Mouse (Mus musculus) embryonic facial prominence, embryonic 12.5 days (tissue): ENCODE measurements at regions not wholly inside any gene's neighbourhood (a gene's known extent, or its start where the extent isn't known, plus 50 kb on each side); places are given as distances from the start of the nearest gene placed in this dataset.

Experiments
- ATAC-seq: fragments of 200-750 bp; cut with Nextera tagmentation; 2 replicates; pipeline ENCODE4 v1.8.0; 2017; ENCODE audit not compliant: insufficient number of reproducible peaks, insufficient read depth, low FRiP score, low TSS enrichment
- H3K27ac ChIP-seq: fragments of 300-500 bp; sonication (generic); 2 replicates; pipeline ENCODE4 v1.5.1; 2016; ENCODE audit warnings: mild to moderate bottlenecking
- H3K27me3 ChIP-seq: fragments of 300-500 bp; sonication (generic); 2 replicates; pipeline ENCODE4 v1.6.1; 2016; ENCODE audit warnings: mild to moderate bottlenecking, moderate library complexity
- H3K36me3 ChIP-seq: fragments of 300-500 bp; sonication (generic); 2 replicates; pipeline ENCODE4 v1.6.1; 2016; ENCODE audit warnings: mild to moderate bottlenecking
- H3K4me1 ChIP-seq: fragments of 300-500 bp; sonication (generic); 2 replicates; pipeline ENCODE4 v1.6.1; 2016
- H3K4me2 ChIP-seq: fragments of 300-500 bp; sonication (generic); replicated peaks from 2 replicates; pipeline ENCODE4 v1.6.1; 2016; ENCODE audit warnings: mild to moderate bottlenecking, moderate library complexity
- H3K4me3 ChIP-seq: fragments of 300-500 bp; sonication (generic); 2 replicates; pipeline ENCODE4 v1.5.1; 2016; ENCODE audit warnings: mild to moderate bottlenecking
- H3K9ac ChIP-seq: fragments of 300-500 bp; sonication (generic); 2 replicates; pipeline ENCODE4 v1.6.1; 2016; ENCODE audit warnings: mild to moderate bottlenecking, moderate library complexity
- H3K9me3 ChIP-seq: fragments of 300-500 bp; sonication (generic); 2 replicates; pipeline ENCODE4 v1.6.1; 2016; ENCODE audit warnings: mild to moderate bottlenecking, moderate library complexity
- WGBS: fragments of 180-500 bp; shearing (Covaris S2); methylation state at CpG from one replicate; pipeline ENCODE4 v1.1.7; 2016; 5-methylcytosine and 5-hydroxymethylcytosine counted together

DNA sequence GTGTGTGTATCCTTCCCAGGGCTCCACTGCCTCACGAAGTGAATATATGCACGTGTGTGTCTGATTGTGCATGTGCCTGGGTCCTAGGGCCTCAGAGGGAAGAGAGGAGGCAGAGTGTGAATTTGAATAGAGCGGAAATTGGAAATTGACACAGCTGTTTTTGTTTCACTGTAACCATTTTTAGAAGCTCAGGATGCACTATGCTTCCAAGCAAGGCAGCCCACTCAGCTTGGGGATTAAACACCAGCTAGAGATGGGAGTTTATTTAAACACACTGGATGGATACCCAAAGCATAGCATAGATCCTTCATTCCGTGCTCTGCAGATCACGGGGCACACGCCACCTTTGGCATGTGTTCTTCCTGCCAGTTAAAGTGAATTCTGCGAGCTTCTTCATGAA lies 306.2 kb downstream of the Elavl2 start:
- no peak for ATAC-seq
- WGBS: 83% methylated on average over 7 of the region's 7 CpGs

DNA sequence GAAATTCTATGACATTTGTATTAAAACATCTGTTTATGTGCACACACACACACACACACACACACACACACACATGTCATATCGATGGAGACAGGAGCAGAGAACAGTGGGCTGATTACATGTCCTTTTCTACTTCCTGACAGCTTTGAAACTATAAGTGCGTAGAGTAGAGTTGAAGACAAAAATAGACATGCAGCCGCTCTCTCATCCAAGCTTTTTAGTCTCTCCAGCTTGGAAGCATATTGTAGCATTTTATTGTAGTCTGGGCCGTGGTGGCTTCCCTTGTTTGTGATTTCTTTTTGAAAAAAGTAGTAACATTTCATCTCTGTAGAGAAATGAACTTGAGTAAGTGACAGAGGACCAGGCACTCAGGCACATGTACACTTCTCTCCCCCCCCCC lies 306.7 kb downstream of the Elavl2 start:
- Histone ChIP-seq H3K27me3 (no peaks in the 10 kb centered on the region), H3K9ac (no peak overlapping the region), H3K4me1 (no peaks in the 10 kb centered on the region), H3K27ac (no peak overlapping the region), H3K4me3 (no peak overlapping the region), H3K36me3 (no peaks in the 10 kb centered on the region), H3K4me2 (no peak overlapping the region), H3K9me3 (no peaks in the 10 kb centered on the region)
- WGBS: 87% methylated on average over 4 of the region's 4 CpGs
- ATAC-seq: no peak

More for the DNA sequence above, 306.2 kb downstream of the Elavl2 start:
- Histone ChIP-seq H3K9ac (no peak overlapping the region), H3K27ac (no peak overlapping the region), H3K4me3 (no peak overlapping the region), H3K4me1 (no peaks in the 10 kb centered on the region), H3K36me3 (no peaks in the 10 kb centered on the region), H3K4me2 (no peak overlapping the region), H3K27me3 (no peaks in the 10 kb centered on the region), H3K9me3 (no peaks in the 10 kb centered on the region)

- no peak overlapping the region for H3K4me3 ChIP-seq
- no peak overlapping the region for H3K27ac ChIP-seq
- no peaks in the 10 kb centered on the region for H3K27me3 ChIP-seq
- WGBS: 68% methylated on average over 8 of the region's 8 CpGs
- no peak for ATAC-seq
- H3K4me1 ChIP-seq: no peaks in the 10 kb centered on the region
- H3K36me3 ChIP-seq: no peaks in the 10 kb centered on the region
- no peak overlapping the region for H3K4me2 ChIP-seq
- no peaks in the 10 kb centered on the region for H3K9me3 ChIP-seq
- no peak overlapping the region for H3K9ac ChIP-seq
Observed at GRCm38 (mm10) chr4:91092323-91092722, 308.3 kb downstream of the Elavl2 start.

DNA sequence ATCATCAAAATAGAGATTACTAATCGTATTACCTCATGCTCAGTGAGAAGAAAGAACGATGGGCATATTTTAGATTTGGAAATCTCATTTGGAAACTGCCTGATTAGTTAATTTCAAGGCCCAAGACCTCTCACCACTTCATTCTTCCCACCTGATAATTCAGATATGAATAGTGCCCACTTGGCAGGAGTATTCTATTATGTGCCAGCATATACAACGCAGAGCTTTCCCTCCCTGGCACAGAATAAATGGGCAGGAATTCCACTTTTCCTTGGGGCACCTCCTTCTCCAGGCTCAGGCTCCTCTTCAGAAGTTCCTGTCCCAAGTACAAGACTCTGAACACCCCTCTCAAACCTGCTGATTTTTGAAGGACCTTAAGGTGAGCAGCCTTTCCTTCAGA lies 308.7 kb downstream of the Elavl2 start:
- Histone ChIP-seq H3K27ac (no peak overlapping the region), H3K36me3 (no peaks in the 10 kb centered on the region), H3K4me2 (no peak overlapping the region), H3K27me3 (no peaks in the 10 kb centered on the region), H3K9me3 (no peaks in the 10 kb centered on the region), H3K9ac (no peak overlapping the region), H3K4me1 (no peaks in the 10 kb centered on the region), H3K4me3 (no peak overlapping the region)
- whole genome bisulfite sequencing: 93% methylated on average over 3 of the region's 3 CpGs
- ATAC-seq: no peak

DNA sequence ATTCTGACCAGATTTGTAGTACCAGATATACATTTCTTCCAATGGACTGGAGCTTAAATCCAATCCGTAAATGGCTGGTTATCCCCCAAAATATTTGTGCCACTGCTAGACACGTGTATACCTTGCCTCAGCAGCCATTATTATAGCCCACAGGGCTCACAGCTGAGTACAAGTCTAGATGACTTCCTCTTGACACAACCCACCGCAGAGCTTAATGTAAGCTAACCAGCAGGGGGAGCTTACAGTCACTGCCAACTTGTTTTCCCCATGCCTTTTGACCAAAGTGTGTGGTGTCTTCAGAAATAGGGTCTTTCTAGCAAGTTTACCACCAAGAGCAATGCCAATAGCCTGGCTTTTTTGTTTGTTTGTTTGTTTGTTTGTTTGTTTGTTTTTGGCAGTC lies 316.6 kb downstream of the Elavl2 start:
- H3K27me3 ChIP-seq: no peaks in the 10 kb centered on the region
- H3K4me2 ChIP-seq: no peak overlapping the region
- no peaks in the 10 kb centered on the region for H3K9me3 ChIP-seq
- 60% methylated on average over 3 of the region's 3 CpGs for WGBS
- H3K36me3 ChIP-seq: no peaks in the 10 kb centered on the region
- H3K9ac ChIP-seq: no peak overlapping the region
- H3K4me3 ChIP-seq: no peak overlapping the region
- H3K27ac ChIP-seq: no peak overlapping the region
- H3K4me1 ChIP-seq: peaks cover 4% of the 10 kb centered on the region; the same call in 1 of the 2 replicates
- no peak for ATAC-seq

DNA sequence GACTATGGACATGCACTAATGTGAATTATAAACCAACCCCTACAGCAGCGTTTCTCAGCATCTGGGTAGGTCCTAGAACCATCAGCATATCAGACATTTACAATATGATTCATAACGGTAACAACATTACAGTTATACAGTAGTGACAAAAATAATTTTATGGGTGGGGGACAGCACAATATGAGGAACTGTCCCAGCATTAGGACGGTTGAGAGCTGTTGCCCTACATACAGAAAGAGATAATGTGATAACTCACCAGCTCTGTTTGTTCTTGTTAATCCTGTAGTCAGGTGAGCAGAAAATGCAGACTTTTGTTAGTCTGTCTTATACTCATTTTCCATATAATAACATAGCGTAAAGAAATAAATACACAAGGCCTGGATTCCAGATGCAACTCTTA lies 319.1 kb downstream of the Elavl2 start:
- Histone ChIP-seq H3K4me1 (peaks cover 4% of the 10 kb centered on the region; the same call in 1 of the 2 replicates), H3K36me3 (no peaks in the 10 kb centered on the region), H3K9ac (no peak overlapping the region), H3K27me3 (no peaks in the 10 kb centered on the region), H3K4me3 (no peak overlapping the region), H3K27ac (no peak overlapping the region), H3K9me3 (no peaks in the 10 kb centered on the region), H3K4me2 (no peak overlapping the region)
- WGBS: 84% methylated on average over 4 of the region's 4 CpGs
- ATAC-seq: no peak

GRCm38 (mm10) chr4:91080620-91081441 lies 319.8 kb downstream of the Elavl2 start:
- no peak overlapping the region for H3K4me3 ChIP-seq
- ATAC-seq: no peak; the same call in 1 of the 2 replicates
- H3K9me3 ChIP-seq: no peaks in the 10 kb centered on the region
- no peak overlapping the region for H3K4me2 ChIP-seq
- WGBS: 21% methylated on average over 10 of the region's 10 CpGs
- H3K27ac ChIP-seq: no peak overlapping the region
- no peaks in the 10 kb centered on the region for H3K36me3 ChIP-seq
- no peak overlapping the region for H3K9ac ChIP-seq
- H3K27me3 ChIP-seq: no peaks in the 10 kb centered on the region
- H3K4me1 ChIP-seq: peaks cover 4% of the 10 kb centered on the region; the same call in 1 of the 2 replicates

- no peaks in the 10 kb centered on the region for H3K36me3 ChIP-seq
- ATAC-seq: no peak
- no peaks in the 10 kb centered on the region for H3K9me3 ChIP-seq
- H3K27ac ChIP-seq: no peak overlapping the region
- H3K27me3 ChIP-seq: no peaks in the 10 kb centered on the region
- H3K4me3 ChIP-seq: no peak overlapping the region
- WGBS: 92% methylated on average over 2 of the region's 2 CpGs
- no peaks in the 10 kb centered on the region for H3K4me1 ChIP-seq
- no peak overlapping the region for H3K4me2 ChIP-seq
- H3K9ac ChIP-seq: no peak overlapping the region
Observed at GRCm38 (mm10) chr4:91071263-91071662, 329.3 kb downstream of the Elavl2 start.

DNA sequence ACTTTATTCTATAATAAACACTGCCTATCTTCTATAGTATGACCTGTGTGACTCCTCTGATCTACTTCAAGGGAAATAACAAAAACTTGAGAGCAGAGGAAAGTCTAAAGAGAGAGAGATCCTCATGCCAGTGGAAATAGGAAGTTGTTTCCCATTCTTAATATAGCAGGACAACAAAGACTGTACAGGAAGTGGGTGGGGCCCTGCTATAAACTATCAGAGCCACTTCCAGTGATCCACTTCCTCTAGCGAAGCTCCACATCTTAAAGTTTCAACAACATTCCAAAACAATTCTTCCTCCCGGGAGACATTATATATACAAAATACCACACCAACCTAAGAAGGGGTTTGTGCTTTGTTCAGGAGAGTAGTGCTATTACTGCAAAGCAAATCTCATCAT lies 339.7 kb downstream of the Elavl2 start:
- H3K9me3 ChIP-seq: no peaks in the 10 kb centered on the region
- WGBS: 64% methylated on average over 2 of the region's 2 CpGs
- no peak overlapping the region for H3K4me3 ChIP-seq
- no peak overlapping the region for H3K9ac ChIP-seq
- no peaks in the 10 kb centered on the region for H3K36me3 ChIP-seq
- no peak for ATAC-seq
- no peak overlapping the region for H3K27ac ChIP-seq
- H3K4me2 ChIP-seq: no peak overlapping the region
- no peaks in the 10 kb centered on the region for H3K4me1 ChIP-seq
- H3K27me3 ChIP-seq: no peaks in the 10 kb centered on the region

DNA sequence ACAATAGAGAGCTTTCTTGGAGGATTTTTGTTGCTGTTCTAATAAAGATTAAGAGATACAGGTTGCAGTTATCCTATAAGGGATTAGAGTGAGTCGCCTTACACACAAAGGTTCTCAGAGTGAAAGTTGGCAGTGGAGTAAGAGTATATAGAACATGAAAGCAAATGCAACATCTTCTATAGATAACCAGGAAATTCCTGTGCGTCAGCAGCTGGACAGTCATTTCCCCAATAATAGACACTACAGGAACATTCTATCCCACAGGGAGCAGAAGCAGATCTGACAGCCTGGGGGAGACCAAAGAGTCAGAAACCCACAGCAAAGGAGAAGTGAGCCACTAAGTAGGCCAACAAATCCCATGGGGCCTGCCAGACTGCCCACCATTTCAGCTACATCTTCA lies 348.7 kb downstream of the Elavl2 start:
- H3K27ac ChIP-seq: no peak overlapping the region
- 84% methylated on average over 2 of the region's 2 CpGs for WGBS
- H3K4me2 ChIP-seq: no peak overlapping the region
- H3K36me3 ChIP-seq: no peaks in the 10 kb centered on the region
- ATAC-seq: no peak
- no peaks in the 10 kb centered on the region for H3K27me3 ChIP-seq
- no peaks in the 10 kb centered on the region for H3K4me1 ChIP-seq
- no peaks in the 10 kb centered on the region for H3K9me3 ChIP-seq
- no peak overlapping the region for H3K9ac ChIP-seq
- H3K4me3 ChIP-seq: no peak overlapping the region

- H3K4me3 ChIP-seq: no peak overlapping the region
- 85% methylated on average over 2 of the region's 2 CpGs for WGBS
- H3K4me2 ChIP-seq: no peak overlapping the region
- H3K27me3 ChIP-seq: no peaks in the 10 kb centered on the region
- no peaks in the 10 kb centered on the region for H3K36me3 ChIP-seq
- H3K9me3 ChIP-seq: no peaks in the 10 kb centered on the region
- no peak overlapping the region for H3K27ac ChIP-seq
- ATAC-seq: no peak
- H3K4me1 ChIP-seq: no peaks in the 10 kb centered on the region
- no peak overlapping the region for H3K9ac ChIP-seq
Observed at GRCm38 (mm10) chr4:91029462-91029861, 371.1 kb downstream of the Elavl2 start.

DNA sequence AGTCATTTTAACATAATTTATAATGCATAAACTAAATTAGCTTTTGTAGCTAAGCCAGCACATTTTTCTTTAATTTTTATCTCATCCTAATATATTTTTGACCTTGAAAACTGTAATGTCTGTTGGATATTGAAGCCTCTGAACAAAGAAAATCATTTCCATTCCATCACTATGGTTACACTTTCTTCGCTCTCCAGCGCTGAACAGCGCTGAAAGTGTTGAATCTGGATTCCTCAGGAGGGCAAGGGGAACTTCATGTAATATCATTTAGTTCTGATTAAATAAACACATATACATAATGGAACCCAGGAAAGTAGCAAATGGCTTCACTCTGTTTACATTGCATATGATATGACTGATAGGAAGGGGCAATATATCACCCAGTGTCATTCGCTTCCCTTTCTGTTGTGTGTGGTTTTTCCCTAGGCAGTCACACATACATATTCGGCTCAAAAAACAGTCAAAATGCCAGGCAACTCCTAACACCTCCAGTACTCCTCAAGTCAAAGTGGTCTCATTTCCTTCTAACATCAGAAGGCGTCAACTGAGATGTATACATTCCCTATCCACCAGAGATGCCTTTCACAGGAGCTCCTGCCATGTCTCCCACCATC lies 372.5 kb downstream of the Elavl2 start:
- WGBS: 89% methylated on average over 6 of the region's 6 CpGs
- Histone ChIP-seq H3K27me3 (no peaks in the 10 kb centered on the region), H3K9ac (no peak overlapping the region), H3K4me1 (no peaks in the 10 kb centered on the region), H3K9me3 (no peaks in the 10 kb centered on the region), H3K4me3 (no peak overlapping the region), H3K36me3 (no peaks in the 10 kb centered on the region), H3K27ac (no peak overlapping the region), H3K4me2 (no peak overlapping the region)
- no peak for ATAC-seq
